Mouse (Mus musculus) cerebellum, adult 11-12 months (tissue): Measurements from ENCODE around the gene Epb41l5.

Source experiments
- DNase-seq: peaks from one replicate; pipeline ENCODE4 v3.0.0; 2022

Gene Epb41l5

DNA sequence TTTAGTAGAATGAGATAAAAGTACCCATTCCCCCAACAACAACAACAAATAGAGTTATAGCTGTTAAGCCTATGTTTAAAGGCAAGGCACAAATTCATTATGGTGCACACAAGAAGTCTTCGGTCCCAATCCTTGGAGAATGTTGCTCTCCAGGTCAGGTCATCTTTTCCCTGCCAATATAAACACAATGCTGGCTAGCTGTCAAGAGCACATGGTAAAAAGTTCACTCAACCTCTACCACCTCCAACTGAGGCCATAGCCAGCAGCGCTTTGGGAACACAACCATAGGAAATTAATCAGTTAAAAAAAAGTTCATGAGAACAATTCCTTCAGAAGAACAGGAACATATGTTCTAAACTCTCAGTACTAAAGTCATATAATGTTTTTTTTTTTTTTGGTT lies 58.8 kb downstream of the Epb41l5 start:
- no peak for DNase-seq

GRCm38 (mm10) chr1:119584974-119585373 lies 63.8 kb downstream of the Epb41l5 start:
- no peak for DNase-seq

- no peak for DNase-seq
Observed at GRCm38 (mm10) chr1:119570134-119570533, 78.7 kb downstream of the Epb41l5 start.

GRCm38 (mm10) chr1:119565531-119565930 lies 83.3 kb downstream of the Epb41l5 start:
- no peak for DNase-seq

DNA sequence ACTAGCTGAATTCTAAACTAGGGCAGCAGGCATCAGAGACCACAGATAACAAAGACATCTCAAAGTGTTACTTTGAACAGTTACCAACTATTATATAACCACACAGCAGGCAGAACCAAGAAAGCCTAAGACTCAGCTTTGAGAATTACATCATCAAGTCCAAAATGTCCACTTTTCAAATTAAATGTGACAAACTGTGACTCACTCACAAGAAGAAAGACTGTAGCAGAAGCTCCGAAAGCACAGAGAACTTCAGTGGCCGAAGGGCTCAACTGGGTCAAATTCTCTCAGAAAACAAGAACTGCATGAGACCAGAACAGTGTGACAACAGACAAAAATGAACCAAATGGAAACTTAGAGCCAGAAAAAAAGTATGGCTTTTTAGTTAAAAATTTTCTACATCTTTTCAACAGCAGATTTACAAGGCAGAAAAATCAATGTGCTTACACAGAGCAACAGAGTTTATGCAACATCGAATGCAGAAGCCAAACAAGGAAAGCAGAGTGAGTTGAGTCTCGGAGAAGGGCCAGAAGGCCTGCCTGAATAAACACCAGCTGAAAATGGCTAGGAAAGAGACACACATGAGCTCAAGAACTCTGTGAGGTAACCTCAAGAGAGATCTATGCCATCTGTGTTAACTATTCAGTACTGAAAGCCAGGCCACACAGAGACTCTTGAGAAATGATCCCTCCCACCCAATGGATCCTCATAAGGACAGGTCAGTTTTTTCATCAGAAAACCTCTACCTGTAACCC lies 91.0 kb downstream of the Epb41l5 start:
- DNase-seq = no peak

- no peak for DNase-seq
Observed at GRCm38 (mm10) chr1:119555651-119556050, 93.1 kb downstream of the Epb41l5 start.

DNA sequence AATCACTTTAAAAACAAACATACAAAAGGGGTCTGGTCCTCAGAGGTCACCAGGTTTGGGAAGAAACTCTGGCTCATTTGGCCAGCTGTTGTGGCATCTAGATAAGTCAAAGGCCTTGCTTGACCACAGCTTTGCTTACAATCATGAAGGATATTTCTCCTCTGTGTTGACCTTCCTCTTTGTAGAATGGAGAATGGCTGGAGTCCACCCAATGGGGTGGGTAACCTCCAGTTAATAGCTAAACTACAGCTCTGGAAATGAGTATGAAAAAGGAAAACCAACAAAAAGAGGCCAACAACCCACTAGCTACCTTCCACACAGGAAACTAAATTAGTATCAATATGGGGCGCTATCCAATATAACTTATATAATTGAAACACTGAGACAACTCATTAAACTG lies 97.1 kb downstream of the Epb41l5 start:
- DNase-seq = no peak

DNA sequence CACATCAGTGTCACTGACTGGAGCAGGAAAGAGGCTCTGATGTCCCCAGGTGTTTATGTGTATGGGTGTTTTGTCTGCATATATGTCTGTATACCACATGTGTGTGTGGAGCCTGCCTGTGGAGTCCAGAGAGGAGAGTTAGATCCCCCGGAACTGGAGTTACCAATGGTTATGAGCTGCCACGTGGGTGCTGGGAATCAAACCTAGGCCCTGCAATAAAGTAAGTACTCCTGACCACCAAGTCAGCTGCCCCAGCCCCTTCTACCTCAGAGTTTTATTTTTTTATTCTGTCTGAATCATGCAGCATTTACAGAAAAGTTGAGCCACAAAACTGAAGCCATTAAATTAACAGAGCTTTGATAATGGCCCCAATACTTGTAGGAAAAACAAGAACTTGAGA lies 98.7 kb downstream of the Epb41l5 start:
- DNase-seq = no peak

DNA sequence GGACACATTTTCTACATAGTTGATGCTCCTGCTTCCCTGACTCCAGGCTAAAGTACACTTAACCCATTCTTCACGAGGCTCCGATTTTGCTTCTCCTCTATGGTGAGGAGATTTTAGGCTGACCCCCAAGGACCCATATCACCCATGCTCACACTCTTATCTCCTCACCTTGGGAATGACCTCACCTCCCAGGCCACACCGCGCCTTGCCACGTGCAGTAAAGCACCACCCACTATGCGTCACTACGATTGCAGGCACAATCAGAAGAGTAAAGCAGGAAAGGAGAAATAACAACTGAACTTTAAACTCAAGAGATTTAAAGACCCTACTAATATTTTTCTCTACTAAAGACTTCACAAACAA lies 99.5 kb downstream of the Epb41l5 start:
- DNase-seq = no peak

GRCm38 (mm10) chr1:119548668-119549326 lies 100.0 kb downstream of the Epb41l5 start:
- DNase-seq = peak; percentile 56

- no peak for DNase-seq
Observed at GRCm38 (mm10) chr1:119546490-119546889, 102.3 kb downstream of the Epb41l5 start.

DNA sequence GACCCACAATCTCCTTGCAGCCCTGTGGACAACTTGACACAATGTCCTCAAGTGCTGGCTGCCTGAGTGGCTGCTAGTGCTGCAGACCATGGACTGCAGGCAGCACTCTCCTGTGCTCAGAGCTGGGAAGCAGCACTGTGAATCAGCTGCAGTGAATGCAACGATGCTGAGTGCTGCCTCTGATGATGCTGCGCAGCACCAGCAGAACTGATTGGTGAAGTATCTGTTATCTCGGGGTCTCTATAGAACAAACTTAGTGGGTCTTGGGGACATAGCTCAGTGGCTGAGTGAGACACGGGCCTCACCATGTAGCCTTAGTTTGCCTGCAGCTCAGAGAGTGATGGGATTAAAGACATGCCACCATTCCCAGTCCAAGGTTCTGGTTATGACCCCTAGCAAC lies 103.1 kb downstream of the Epb41l5 start:
- no peak for DNase-seq

- no peak for DNase-seq
Observed at GRCm38 (mm10) chr1:119545164-119545563, 103.6 kb downstream of the Epb41l5 start.

- no peak for DNase-seq
Observed at GRCm38 (mm10) chr1:119544611-119545155, 104.1 kb downstream of the Epb41l5 start.

GRCm38 (mm10) chr1:119543316-119543715 lies 105.5 kb downstream of the Epb41l5 start:
- DNase-seq = no peak

DNA sequence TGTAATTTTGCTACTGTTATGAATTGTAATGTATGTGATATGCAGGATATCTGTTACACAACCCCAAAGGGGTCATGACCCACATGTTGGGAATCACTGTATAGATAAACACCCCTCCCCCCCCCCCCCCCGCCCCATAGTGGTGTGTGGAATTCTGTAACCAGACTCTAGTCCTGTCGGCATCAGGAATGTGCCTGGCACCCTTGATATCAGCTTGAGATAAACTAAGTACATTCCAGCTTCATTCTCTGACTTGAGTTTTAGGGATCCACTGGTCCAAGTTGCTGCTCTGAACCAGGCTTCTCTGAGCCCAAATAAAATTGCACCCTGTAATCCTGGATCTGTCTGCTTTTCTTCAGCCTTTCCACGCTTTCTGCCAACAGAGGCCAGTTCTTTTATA lies 107.2 kb downstream of the Epb41l5 start:
- no peak for DNase-seq

- DNase-seq = no peak
Observed at GRCm38 (mm10) chr1:119540836-119541557, 107.8 kb downstream of the Epb41l5 start.

DNA sequence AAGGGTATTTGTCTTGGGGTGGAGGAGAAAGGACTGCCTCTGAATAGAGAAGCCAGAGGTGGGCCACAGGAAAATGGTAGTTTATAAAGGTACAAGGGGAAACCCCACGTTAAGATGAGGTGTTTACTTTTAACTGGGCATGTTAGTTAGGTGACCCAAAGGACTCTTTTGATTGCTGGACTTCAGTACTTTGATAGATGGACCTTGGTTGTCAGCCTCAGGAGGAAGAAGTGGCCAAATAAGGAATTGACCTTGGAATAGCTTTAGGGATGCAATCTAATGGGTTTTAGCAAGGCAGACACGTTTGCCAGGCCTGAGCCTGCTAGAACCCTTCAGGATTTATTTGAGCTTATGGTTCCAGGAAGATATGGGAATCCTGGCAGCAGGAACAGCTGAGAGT lies 109.5 kb downstream of the Epb41l5 start:
- DNase-seq = no peak

GRCm38 (mm10) chr1:119537651-119538050 lies 111.1 kb downstream of the Epb41l5 start:
- no peak for DNase-seq

DNA sequence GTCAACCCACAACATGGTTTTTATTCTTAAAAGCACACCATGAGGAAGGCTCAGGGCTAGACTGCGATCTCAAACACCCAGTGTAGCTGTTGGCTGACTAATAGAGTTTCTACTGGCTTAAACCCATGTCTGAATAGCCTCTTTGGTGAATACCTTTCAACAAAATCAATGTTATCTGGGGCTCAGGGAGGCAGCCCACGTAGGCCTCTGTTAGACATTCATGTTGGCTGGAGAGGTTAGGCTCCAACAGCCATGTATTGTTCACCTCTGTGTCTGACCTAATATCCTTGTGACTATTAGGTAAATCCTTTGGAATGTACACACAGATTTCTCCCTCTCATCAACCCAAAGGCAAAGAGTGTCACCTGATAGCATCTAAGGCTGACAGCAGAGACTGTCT lies 112.7 kb downstream of the Epb41l5 start:
- DNase-seq = no peak

DNA sequence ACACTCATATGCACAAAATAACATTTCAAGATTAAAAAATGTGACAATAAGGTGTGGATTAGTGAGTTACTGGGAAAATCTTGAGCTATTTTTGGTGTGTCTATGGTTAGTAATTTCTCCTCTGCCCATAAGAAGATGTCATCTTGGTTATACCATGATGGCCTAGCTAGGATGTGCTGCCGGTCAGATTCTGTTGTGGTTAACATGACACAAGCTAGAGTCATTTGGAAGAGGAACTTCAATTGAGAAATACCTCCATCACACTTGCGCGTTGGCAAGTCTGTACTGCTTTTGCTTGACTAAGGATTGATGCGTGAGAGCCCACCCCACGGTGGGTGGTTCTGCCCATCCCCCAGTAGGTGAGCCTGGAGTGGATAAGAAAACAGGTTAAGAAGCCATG lies 114.5 kb downstream of the Epb41l5 start:
- no peak for DNase-seq

GRCm38 (mm10) chr1:119533093-119533805 lies 115.6 kb downstream of the Epb41l5 start:
- no peak for DNase-seq

- no peak for DNase-seq
Observed at GRCm38 (mm10) chr1:119532165-119532564, 116.6 kb downstream of the Epb41l5 start.
